ENCODE assay signal across 8 mouse cellular contexts in genomic region chr4:45890066-45890761, GRCm38 (mm10). TPM values are rescaled to one million over a fixed set of nuclear protein-coding genes. Genes with fewer than 3 reads are reported as not detected.
DNase-seq lines count a peak whose midpoint lies in the region; ATAC-seq lines count a peak whose summit lies in the region.

Gene Ccdc180 (plus strand): TSS chr4:45890303.

- H3K4me1 ChIP-seq in forebrain, embryonic 16.5 days (replicated peaks; ENCODE audit: control insufficient read depth, insufficient read depth, low read length), result peaks cover 3% of the 10 kb centered on the region; the same call in 1 of the 2 replicates
- peaks cover 9% of the 10 kb centered on the region for H3K4me1 ChIP-seq in hindbrain, embryonic 13.5 days (replicated peaks)

- peak within 1 kb of the TSS; percentile 27; the same call in 1 of the 2 replicates for H3K4me2 ChIP-seq in forebrain, embryonic 16.5 days (ENCODE audit: low read length)
- H3K4me2 ChIP-seq in hindbrain, embryonic 13.5 days, result peak within 1 kb of the TSS; percentile 39

- H3K9ac ChIP-seq in forebrain, embryonic 16.5 days (replicated peaks; ENCODE audit: low read depth, low read length), result no peak within 1 kb of the TSS
- H3K9ac ChIP-seq in hindbrain, embryonic 13.5 days, result no peak within 1 kb of the TSS

- DNase-seq in CD4-positive helper T cell, adult 2 months (ENCODE audit: low read depth, low spot score), result peak; percentile 65
- peak; percentile 92 for DNase-seq in adrenal gland, postnatal 10 days
- DNase-seq in layer of hippocampus, adult 9-10 months (ENCODE audit: low spot score), result peak; percentile 40
- peak; percentile 77 for DNase-seq in lung, postnatal 14 days
- DNase-seq in retina, embryonic 14.5 days (ENCODE audit: low spot score), result peak; percentile 87
- peak; percentile 61 for DNase-seq in thymus, postnatal 25 days

- no peak within 1 kb of the TSS for H3K27ac ChIP-seq in forebrain, embryonic 16.5 days (ENCODE audit: low read length)
- no peak within 1 kb of the TSS for H3K27ac ChIP-seq in hindbrain, embryonic 13.5 days

- no peak within 1 kb of the TSS for H3K4me3 ChIP-seq in forebrain, embryonic 16.5 days (replicated peaks; ENCODE audit: low read length)
- H3K4me3 ChIP-seq in hindbrain, embryonic 13.5 days, result 0 out of 2 replicates have a peak within 1 kb of the TSS, but pooled peaks have one; percentile 14

- no peaks in the 10 kb centered on the region for H3K9me3 ChIP-seq in forebrain, embryonic 16.5 days (ENCODE audit: control insufficient read depth, low read length)
- H3K9me3 ChIP-seq in hindbrain, embryonic 13.5 days, result no peaks in the 10 kb centered on the region

- no peaks in the 10 kb centered on the region for H3K36me3 ChIP-seq in forebrain, embryonic 16.5 days (ENCODE audit: control insufficient read depth, insufficient read depth)
- no peaks in the 10 kb centered on the region for H3K36me3 ChIP-seq in hindbrain, embryonic 13.5 days

- WGBS in forebrain, embryonic 16.5 days, result 9% methylated on average over 19 of the region's 19 CpGs
- 10% methylated on average over 19 of the region's 19 CpGs for WGBS in hindbrain, embryonic 13.5 days

- no peaks in the 10 kb centered on the region for H3K27me3 ChIP-seq in forebrain, embryonic 16.5 days (replicated peaks; ENCODE audit: control insufficient read depth, insufficient read depth, low read length)
- H3K27me3 ChIP-seq in hindbrain, embryonic 13.5 days, result no peaks in the 10 kb centered on the region

- ATAC-seq in forebrain, embryonic 16.5 days, result no peak
- 0 out of 2 replicates have a peak, but pooled peaks have one; percentile 61 for ATAC-seq in hindbrain, embryonic 13.5 days (ENCODE audit: low FRiP score)

RNA-seq across cellular contexts. Expression of gene Ccdc180, which starts in this region (rescaled TPM):
- total RNA-seq in adrenal gland, postnatal 10 days (2021), result under 1 TPM; 0.06 to 0.09 TPM
- 0.30 and 0.35 TPM in 2 replicates for polyA plus RNA-seq in forebrain, embryonic 16.5 days (2015; fragmentation: Nextera tagmentation; extraction: Ambion mirVana)
- 0.45 and 0.74 TPM in 2 replicates for polyA plus RNA-seq in hindbrain, embryonic 13.5 days (2015; fragmentation: Nextera tagmentation; extraction: Ambion mirVana)

Comparison
In these comparisons a context has a peak if more than half of its experiments do, and no peak if none do; other contexts are left out.
1. Peak in DNase-seq in adrenal gland, postnatal 10 days; RNA of the gene not detected or under 1 TPM.
2. Peak in ATAC-seq, H3K4me3 ChIP-seq and H3K4me2 ChIP-seq in hindbrain, embryonic 13.5 days; RNA of the gene not detected or under 1 TPM.
3. DNase-seq: peak in every context shown above with its lines; median percentile 92 in adrenal gland, postnatal 10 days; 87 in retina, embryonic 14.5 days; 77 in lung, postnatal 14 days; 65 in CD4-positive helper T cell, adult 2 months; 61 in thymus, postnatal 25 days; 40 in layer of hippocampus, adult 9-10 months.